Mouse (Mus musculus): Measurements from ENCODE around the gene Fgf22.
A peak's percentile ranks its signal among the peaks of the same experiment; 100 is the strongest.

The Fgf22 gene

GRCm38 (mm10) chr10:79754856-79755516 is at the start of gene Fgf22:
Gene Fgf22 (plus strand): TSS chr10:79755076.
- DNase-seq, result peak; percentile 88 to 92

DNA sequence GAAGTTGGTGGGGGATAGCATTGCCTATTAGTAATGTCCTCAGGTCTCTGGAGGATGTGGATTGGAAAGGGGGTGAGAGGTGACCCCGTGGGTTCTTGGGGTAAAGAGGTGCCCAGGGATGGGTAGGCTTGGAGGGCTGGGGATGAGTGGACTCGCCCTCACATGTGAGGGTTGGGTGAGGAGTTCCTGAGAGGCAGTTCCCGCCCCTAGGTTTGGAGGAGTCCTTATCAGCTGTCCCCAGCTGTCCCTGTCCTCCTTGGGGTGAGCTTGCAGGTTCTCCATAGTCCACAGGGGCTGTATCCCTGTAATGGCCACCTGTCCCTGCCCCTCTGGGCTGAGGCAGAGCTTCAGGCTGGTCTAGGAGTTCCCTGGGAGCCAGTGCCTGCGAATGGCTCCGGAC is 48.9 kb upstream of the Fgf22 start:
- no peak for DNase-seq

DNA sequence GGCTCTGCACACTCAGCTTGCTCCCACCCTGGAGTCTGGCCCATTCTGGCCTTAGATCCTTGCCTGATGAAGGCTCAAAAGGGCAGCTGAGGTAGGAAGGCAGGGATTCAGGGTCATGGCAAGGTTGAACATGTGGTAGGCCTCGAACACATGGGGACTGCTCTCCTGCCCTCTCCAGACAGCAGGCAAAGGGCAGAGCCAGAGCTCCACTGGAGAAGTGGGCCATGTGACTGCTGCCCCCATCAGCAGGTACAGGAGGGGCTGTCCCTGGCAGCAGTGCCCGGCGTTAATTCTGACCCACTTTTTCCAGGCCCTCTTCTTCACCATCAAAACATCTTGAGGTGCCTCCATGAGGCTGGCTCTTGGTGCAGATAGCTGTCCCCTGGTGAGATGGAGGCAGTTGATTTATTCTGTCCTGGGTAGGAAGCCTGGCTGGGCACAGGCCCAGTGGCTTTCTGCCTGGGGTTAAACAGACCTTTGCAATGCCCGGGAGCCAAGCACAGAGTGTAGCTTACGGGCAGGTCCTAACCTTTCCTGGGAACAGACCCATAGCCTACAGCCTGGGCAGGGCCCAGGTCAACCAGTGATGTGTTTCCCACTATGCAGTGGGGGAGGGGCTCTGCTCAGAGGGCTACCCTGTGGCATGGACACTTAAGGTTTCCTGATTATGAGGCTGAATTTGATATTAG is 48.3 kb upstream of the Fgf22 start:
- peak; percentile 59 to 62 for DNase-seq

- peak; percentile 71 to 82 for DNase-seq
Measured at GRCm38 (mm10) chr10:79707162-79707561, 47.7 kb upstream of the Fgf22 start.

- DNase-seq, result no peak
Measured at GRCm38 (mm10) chr10:79707759-79708158, 47.1 kb upstream of the Fgf22 start.

DNA sequence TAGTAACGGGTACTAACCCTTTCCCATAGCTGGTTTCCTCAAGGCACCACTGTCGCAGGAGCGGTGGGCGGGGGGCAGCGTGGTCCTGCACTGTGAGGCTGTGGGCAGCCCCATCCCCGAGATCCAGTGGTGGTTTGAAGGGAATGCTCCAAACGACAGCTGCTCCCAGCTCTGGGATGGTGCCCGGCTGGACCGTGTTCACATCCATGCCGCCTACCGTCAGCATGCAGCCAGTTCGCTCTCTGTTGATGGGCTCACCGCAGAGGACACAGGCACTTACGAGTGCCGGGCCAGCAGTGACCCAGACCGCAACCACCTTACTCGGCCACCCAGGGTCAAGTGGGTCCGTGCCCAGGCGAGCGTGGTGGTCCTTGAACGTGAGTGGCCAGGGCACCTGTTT is 46.2 kb upstream of the Fgf22 start:
- DNase-seq, result no peak

DNA sequence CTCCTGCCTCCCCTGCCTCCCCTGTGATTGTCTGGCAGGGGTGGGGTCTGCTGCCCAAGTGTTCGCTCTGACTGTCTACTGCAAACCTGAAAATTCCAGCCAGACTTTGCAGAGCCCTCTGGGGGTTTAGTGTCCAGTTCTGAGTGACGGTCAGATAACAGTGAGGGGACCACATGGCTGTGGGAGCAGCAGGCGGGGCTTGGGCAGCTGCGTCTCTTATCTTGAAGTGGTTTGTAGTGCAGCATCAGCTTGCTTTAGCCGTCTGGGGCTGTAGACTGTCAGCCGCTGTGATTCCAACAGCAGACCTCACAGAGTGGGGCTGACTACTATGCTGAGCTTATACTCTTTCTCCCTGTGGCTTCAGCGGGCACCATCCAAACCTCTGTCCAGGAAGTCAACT is 45.6 kb upstream of the Fgf22 start:
- no peak for DNase-seq

DNA sequence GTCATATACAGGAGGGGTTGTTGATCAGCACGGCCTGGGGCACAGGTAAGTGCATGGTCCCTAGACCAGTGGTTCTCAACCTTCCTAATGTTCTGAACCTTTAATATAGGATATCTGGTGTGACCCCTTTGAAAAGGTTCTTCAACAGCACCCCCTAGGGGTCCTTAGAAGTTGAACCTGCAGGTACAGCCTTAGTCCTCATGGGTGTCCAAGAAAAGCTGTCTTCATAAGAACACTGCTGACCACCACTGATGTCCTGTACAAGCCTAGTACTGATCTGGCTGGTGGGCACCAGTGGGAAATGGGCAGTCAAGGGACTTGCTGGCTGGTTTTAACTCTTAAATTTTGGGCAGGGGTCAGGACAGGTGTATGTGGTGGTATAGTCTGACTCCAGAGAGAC is 42.8 kb upstream of the Fgf22 start:
- DNase-seq, result no peak

DNA sequence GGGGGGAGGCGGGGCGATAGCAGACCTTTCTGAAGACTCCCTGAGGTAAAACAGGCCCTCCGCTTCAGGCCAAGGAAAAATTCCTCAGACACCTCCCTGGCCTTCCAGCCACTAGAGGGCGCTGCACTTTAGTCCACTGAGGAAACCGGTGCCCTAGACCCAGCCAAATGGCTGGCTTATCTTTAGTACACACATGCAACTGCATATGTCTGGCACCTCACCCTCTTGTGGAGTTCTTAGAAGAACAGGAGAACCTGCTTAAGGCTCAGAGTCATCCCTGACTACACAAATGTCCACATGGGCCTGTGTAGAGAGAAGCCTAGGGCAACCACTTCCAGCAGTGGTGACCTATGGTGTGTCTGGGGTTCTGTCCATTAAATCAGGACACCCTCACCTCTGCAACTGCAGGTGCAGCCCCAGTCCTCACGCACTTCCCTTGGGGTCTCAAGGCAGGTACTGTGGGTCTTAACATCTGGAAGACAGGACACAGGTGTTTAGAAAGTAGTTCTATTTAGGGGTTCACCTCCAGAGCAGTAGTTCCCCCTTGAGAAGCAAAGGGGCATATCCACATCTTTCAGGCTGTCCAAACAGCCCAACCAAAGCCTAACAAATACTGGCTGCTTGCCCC is 42.3 kb upstream of the Fgf22 start:
- DNase-seq, result peak; percentile 86 to 87

DNA sequence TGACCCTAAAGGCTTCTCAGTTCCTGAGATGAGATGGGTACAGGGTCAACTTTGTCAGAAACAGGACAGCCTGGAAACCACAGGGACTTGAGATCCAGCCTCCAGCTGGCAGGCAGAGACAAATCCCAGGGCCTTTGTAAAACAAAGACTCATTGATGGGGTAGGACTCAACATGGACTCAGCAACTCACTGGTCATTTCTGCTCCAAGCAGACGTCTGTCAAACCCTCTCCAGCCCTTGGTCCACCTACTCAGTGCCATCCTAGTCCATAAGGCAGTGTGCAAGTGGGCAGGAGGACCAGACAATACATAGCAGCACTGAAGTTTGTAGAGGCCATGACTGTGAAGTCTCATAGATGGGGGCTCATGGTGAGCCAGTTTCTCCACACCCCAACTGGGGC is 41.7 kb upstream of the Fgf22 start:
- no peak for DNase-seq

DNA sequence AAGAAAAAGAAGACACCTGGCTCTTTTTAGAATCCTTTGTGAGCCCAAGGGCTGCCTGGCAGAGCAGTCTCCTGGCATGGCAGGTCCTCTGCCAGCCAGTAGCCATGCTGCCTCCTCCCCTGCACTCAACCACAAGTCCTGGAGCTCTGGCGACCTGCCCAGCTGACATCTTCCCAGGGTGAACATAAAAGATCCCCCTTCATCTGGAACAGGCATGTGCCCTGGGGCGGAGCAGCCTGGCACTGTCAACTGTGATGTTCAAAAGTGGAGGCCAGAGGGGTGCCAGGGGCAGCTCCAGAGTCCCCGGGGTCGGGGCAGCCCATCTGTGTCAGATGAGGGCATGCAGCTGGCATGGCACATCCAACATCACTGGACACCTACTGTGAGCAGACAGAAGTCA is 39.9 kb upstream of the Fgf22 start:
- DNase-seq, result no peak

DNA sequence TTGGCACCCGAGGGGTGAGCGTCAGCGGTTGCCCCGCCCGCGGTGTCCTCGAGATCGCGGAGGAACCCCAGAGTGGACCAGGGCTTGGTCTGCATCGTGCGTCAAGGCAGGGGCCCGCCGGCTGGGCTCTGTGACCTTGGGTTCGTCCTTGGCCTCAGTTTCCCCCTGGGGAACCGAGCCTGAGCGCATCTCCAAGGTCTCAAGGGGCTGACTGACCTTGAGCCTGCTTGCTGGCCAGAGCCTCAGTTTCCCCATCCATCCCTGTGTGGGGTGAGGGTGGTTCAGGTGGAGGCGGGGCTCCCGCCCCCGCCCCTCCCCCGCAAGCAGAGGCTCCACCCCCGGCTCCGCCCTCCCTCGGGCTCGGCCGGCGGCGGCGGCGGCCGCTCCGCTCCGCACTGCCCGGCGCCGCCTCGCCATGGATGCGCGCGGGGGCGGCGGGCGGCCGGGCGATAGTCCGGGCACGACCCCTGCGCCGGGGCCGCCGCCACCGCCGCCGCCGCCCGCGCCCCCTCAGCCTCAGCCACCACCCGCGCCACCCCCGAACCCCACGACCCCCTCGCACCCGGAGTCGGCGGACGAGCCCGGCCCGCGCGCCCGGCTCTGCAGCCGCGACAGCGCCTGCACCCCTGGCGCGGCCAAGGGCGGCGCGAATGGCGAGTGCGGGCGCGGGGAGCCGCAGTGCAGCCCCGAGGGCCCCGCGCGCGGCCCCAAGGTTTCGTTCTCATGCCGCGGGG is 38.5 kb upstream of the Fgf22 start, which contains the start of gene Hcn2:
Hcn2 (plus strand) TSS at position 381 of the 734 bp plus-strand sequence.
- DNase-seq, result peak; percentile 58 to 77

GRCm38 (mm10) chr10:79716988-79717355 is 37.9 kb upstream of the Fgf22 start:
- DNase-seq, result peak; percentile 70 to 77

DNA sequence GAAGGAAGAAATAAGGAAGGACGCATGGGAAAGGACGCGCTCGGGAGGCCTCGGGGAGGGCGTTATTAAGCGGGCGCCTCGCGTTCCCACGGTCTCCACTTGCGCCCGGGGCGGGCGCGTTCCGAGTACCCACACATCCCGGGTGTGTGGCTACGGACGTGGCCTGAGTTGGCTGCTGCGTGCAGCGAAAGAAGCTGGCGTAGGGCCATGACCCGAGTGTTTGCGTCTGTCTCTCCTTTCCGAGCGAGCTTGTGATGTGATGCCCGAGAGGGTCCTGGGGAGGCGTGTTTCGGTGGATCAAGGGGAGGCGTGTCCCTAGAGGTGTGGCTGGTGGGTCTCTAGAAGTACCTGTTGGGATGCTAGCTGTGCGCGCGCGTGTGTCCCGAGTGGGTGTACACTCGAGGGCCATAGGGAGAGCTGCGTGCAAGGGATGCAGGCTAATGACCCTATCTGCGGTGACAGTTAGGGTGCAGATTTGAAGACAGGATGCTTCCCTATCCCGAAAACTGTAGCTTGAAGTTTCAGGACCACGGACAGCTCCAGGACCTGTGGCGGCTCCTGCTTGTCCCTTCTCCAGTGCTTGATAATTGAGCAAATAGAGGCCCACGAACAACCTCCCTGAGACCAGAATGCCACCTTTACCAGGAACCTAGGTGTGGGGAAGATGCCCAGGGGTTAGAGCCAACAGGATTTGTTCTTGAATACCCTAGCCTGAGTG is 37.1 kb upstream of the Fgf22 start:
- peak in 1 of 2 experiments; percentile 63 for DNase-seq

DNA sequence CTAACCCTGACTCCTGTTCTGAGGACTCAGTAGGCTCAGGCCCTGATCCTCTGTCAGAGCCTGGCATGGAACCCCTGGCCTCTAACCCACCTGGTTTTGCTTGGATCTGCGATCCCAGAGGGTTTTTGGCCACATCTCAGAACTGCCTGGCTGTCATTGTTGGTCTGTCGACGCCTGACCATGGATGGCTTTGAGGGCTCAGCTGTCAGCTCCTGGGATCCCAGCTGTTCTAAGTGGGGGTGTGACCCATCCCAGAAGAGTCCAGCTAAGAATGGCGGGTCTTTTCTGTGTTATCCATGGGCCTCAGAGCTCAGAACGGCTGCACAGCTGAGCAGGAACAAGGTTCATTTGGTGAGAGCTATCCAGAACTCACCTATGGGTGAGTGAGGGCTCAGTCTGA is 33.8 kb upstream of the Fgf22 start:
- no peak for DNase-seq

DNA sequence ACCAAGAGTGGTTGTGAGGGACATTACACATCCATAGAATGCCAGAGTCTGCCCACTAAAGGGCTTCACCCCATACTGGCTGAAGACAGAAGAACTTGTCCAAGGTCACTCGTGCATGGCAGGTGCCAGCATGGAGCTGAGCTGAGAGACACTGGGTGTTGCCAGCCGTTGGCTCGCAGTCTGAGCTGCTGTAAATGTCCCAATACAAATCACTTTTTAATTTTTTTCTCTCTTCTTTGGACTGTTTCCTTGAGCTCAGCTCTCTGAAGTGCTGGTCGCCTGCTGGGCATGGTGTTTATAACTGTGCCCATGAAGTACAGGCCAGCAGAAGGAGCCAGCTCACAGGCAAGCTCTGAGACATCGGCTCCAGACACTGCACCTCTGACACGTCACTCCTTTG is 31.8 kb upstream of the Fgf22 start:
- DNase-seq, result no peak

GRCm38 (mm10) chr10:79723692-79724091 is 31.2 kb upstream of the Fgf22 start:
- no peak for DNase-seq

- DNase-seq, result peak; percentile 58 to 67
Measured at GRCm38 (mm10) chr10:79726090-79726489, 28.8 kb upstream of the Fgf22 start.

- no peak for DNase-seq
Measured at GRCm38 (mm10) chr10:79728323-79729249, 26.3 kb upstream of the Fgf22 start.

DNA sequence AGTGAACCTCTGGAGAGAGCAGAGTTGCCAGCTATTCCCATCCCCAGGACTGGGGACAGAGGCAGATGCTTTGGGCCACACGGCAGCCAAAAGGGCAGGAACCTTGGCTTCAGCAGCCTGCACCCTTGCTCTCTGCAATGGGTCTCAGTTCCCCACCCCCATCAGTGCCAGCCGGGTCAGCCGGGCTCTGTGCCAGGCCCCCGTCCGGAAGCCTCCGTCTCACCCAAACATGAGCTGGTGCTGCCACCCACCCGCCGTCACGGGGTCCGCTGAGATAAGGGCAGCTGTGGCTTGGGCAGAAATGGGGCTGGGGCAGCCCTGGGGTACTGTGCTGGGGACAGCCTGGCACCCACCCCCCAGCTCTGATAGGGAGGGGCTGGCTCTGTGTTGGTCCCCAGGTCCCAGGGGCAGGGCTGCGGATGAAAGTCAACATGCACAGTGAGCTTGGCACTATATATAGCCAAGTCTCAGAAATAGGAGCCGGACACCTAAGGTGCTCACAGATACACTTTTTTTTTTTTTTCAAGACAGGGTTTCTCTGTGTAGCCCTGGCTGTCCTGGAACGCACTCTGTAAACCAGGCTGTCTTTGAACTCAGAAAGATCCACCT is 25.4 kb upstream of the Fgf22 start:
- no peak for DNase-seq

GRCm38 (mm10) chr10:79732500-79732899 is 22.4 kb upstream of the Fgf22 start:
- peak; percentile 49 to 60 for DNase-seq
